Mouse (Mus musculus) lung, embryonic 15.5 days (tissue): Measurements from ENCODE around the gene Lkaaear1. TPM values are rescaled to one million over a fixed set of nuclear protein-coding genes. Genes with fewer than 3 reads are reported as not detected.

ENCODE experiments used
- polyA plus RNA-seq: library from polyadenylated mRNA; unstranded; fragments of >200 nt; fragmentation: Nextera tagmentation; extraction: Ambion mirVana; gene quantifications from 2 replicates; pipeline ENCODE4 v1.2.1, GENCODE M21; 2015

Gene Lkaaear1
- polyA plus RNA-seq, 1 experiment from 2014 or later = not detected

Other genes starting within 250 kb of the Lkaaear1 start
- gene Zbtb46, start 239.0 kb downstream of the Lkaaear1 start, polyA plus RNA-seq = 12.5 and 14.6 TPM in 2 replicates
- 0.24 and 0.26 TPM in 2 replicates for gene Abhd16b, start 205.2 kb downstream of the Lkaaear1 start, polyA plus RNA-seq
- gene Tpd52l2, start 201.3 kb downstream of the Lkaaear1 start, polyA plus RNA-seq = 155 and 160 TPM in 2 replicates
- gene Dnajc5, start 178.0 kb downstream of the Lkaaear1 start, polyA plus RNA-seq = 84.8 and 87.4 TPM in 2 replicates
- gene Uckl1, start 113.5 kb downstream of the Lkaaear1 start, polyA plus RNA-seq = 41.4 and 51.2 TPM in 2 replicates
- 60.8 and 61.9 TPM in 2 replicates for gene Prpf6, start 106.6 kb downstream of the Lkaaear1 start, polyA plus RNA-seq
- gene Zfp512b, start 105.6 kb downstream of the Lkaaear1 start, polyA plus RNA-seq = 48.2 and 52.3 TPM in 2 replicates
- gene Samd10, start 99.2 kb downstream of the Lkaaear1 start, polyA plus RNA-seq = 29.7 and 30.1 TPM in 2 replicates
- gene Gm29797, start 41.4 kb downstream of the Lkaaear1 start, polyA plus RNA-seq = not detected in 2 replicates
- gene Sox18, start 26.8 kb downstream of the Lkaaear1 start, polyA plus RNA-seq = 65.3 and 70.3 TPM in 2 replicates
- gene Tcea2, start 18.1 kb downstream of the Lkaaear1 start, polyA plus RNA-seq = 23.2 and 23.7 TPM in 2 replicates
- gene Rgs19, start 4.5 kb downstream of the Lkaaear1 start, polyA plus RNA-seq = 72.3 and 72.5 TPM in 2 replicates
- 0.92 and 0.93 TPM in 2 replicates for gene Oprl1, start 16.6 kb upstream of the Lkaaear1 start, polyA plus RNA-seq
- gene Myt1, start 64.9 kb upstream of the Lkaaear1 start, polyA plus RNA-seq = 0.06 and 0.19 TPM in 2 replicates
- gene Pcmtd2, start 139.4 kb upstream of the Lkaaear1 start, polyA plus RNA-seq = 30.2 and 32.4 TPM in 2 replicates
- gene Polr3k, start 165.9 kb upstream of the Lkaaear1 start, polyA plus RNA-seq = 75.1 and 75.3 TPM in 2 replicates